Comparison of ENCODE assay signal across 16 mouse cellular contexts in the genomic region with DNA sequence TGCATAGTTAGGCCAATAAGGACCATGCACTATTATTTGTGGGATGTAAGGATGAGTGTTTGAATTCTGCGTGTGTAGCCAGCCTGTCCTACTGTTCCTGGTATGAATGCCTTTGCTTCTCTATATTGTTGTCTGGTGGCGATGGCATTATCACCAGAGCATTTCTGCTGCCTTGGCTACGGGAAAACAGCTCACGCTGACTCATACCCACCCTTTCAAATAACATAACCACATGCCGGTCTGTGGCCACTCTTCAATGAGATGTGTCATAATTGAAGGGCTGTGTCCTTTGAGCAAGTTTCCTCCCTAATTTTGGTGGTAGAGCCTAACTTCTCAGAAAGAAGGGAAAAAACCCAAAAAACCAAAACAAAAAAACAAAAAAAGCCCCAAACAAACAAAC. TPM values are rescaled to one million over a fixed set of nuclear protein-coding genes. Genes with fewer than 3 reads are reported as not detected.
A peak's percentile ranks its signal among the peaks of the same experiment; 100 is the strongest.
DNase-seq lines count a peak whose midpoint lies in the region; ATAC-seq and TF ChIP-seq lines count a peak whose summit lies in the region.
"Had no signal": no experiment of that assay in that cellular context is flagged by ENCODE, and none has a peak within 500 bp of the region (broad histone marks: within the 10 kb centered on the region; RNA-seq: fewer than 3 reads in every experiment).

No protein-coding gene starts in this region.

- ATAC-seq in hematopoietic stem cell, adult 5-6 weeks (replicated peaks in 1 of 2; ENCODE audit: insufficient read depth in 1 of 2, low FRiP score in 2 of 2, low TSS enrichment in 1 of 2, low read depth in 1 of 2, poor library complexity in 2 of 2, severe bottlenecking in 2 of 2): peak; percentile 90 to 93
- no peak for ATAC-seq in forebrain, embryonic 14.5 days
- no peak for ATAC-seq in heart, embryonic 11.5 days (replicated peaks; ENCODE audit: insufficient number of reproducible peaks, low FRiP score, low TSS enrichment)

- no peaks in the 10 kb centered on the region for H3K36me3 ChIP-seq in forebrain, embryonic 14.5 days (ENCODE audit: control insufficient read depth, insufficient read depth, low read length)
- no peaks in the 10 kb centered on the region for H3K36me3 ChIP-seq in heart, embryonic 11.5 days (ENCODE audit: control insufficient read depth, insufficient read depth, low read length)
- H3K36me3 ChIP-seq: heart, embryonic 12.5 days; hindbrain, embryonic 15.5 days had no signal

- WGBS in forebrain, embryonic 14.5 days: 67% methylated on average over 5 of the region's 5 CpGs
- 71% methylated on average over 5 of the region's 5 CpGs for WGBS in heart, embryonic 11.5 days (ENCODE audit: insufficient replicate concordance)

- no peak overlapping the region for H3K4me2 ChIP-seq in forebrain, embryonic 14.5 days (ENCODE audit: low read length)
- H3K4me2 ChIP-seq in heart, embryonic 11.5 days: no peak overlapping the region
- H3K4me2 ChIP-seq: heart, embryonic 12.5 days; hindbrain, embryonic 15.5 days; lung, embryonic 14.5 days had no signal

- no peaks in the 10 kb centered on the region for H3K4me1 ChIP-seq in forebrain, embryonic 14.5 days (ENCODE audit: control insufficient read depth, insufficient read depth, low read length)
- no peaks in the 10 kb centered on the region for H3K4me1 ChIP-seq in heart, embryonic 11.5 days (ENCODE audit: control insufficient read depth, insufficient read depth, low read length)

- H3K27me3 ChIP-seq in forebrain, embryonic 14.5 days (replicated peaks; ENCODE audit: control insufficient read depth, insufficient read depth, low read length): no peaks in the 10 kb centered on the region
- no peaks in the 10 kb centered on the region for H3K27me3 ChIP-seq in heart, embryonic 11.5 days (ENCODE audit: control insufficient read depth, insufficient read depth, low read length)
- H3K27me3 ChIP-seq: heart, embryonic 12.5 days; hindbrain, embryonic 15.5 days had no signal

- no peaks in the 10 kb centered on the region for H3K9me3 ChIP-seq in forebrain, embryonic 14.5 days (replicated peaks; ENCODE audit: control insufficient read depth, low read length)
- H3K9me3 ChIP-seq in heart, embryonic 11.5 days (replicated peaks; ENCODE audit: control insufficient read depth, low read length): no peaks in the 10 kb centered on the region
- H3K9me3 ChIP-seq: heart, embryonic 12.5 days; hindbrain, embryonic 15.5 days had no signal

- DNase-seq in adrenal gland, postnatal 14 days: peak; percentile 54
- no peak for DNase-seq in adrenal gland, adult 18-20 months (ENCODE audit: low spot score in 2 of 2)
- peak; percentile 73 for DNase-seq in MN1 (ENCODE audit: low spot score)
- peak; percentile 33 to 42 for DNase-seq in monocyte, adult 2 months (ENCODE audit: low read depth in 1 of 2, low spot score in 2 of 2)
- DNase-seq in forebrain, embryonic 14.5 days (ENCODE audit: low spot score): no peak
- no peak for DNase-seq in layer of hippocampus, adult 2 months (ENCODE audit: low spot score in 2 of 2)
- DNase-seq: kidney, postnatal 10 days; lung, embryonic 14.5 days; midbrain, embryonic 14.5 days had no signal

- no peak overlapping the region for H3K27ac ChIP-seq in forebrain, embryonic 14.5 days (ENCODE audit: low read depth, low read length)
- H3K27ac ChIP-seq in layer of hippocampus, adult 2 months: no peak overlapping the region; the same call in 1 of the 2 replicates
- no peak overlapping the region for H3K27ac ChIP-seq in heart, embryonic 11.5 days (ENCODE audit: low read depth, low read length)
- H3K27ac ChIP-seq: hindbrain, embryonic 15.5 days had no signal

- H3K9ac ChIP-seq in forebrain, embryonic 14.5 days (ENCODE audit: low read length): no peak overlapping the region
- H3K9ac ChIP-seq in heart, embryonic 11.5 days (ENCODE audit: low read depth, low read length): no peak overlapping the region
- H3K9ac ChIP-seq: heart, embryonic 12.5 days; hindbrain, embryonic 15.5 days; lung, embryonic 14.5 days had no signal

- H3K4me3 ChIP-seq in forebrain, embryonic 14.5 days (ENCODE audit: low read depth, low read length): no peak overlapping the region
- no peak overlapping the region for H3K4me3 ChIP-seq in layer of hippocampus, adult 2 months
- H3K4me3 ChIP-seq in heart, embryonic 11.5 days (ENCODE audit: low read depth, low read length): no peak overlapping the region
- H3K4me3 ChIP-seq: erythroblast, embryonic 14.5 days; heart, embryonic 12.5 days; hindbrain, embryonic 15.5 days had no signal

- no peak for TF ChIP-seq CTCF in layer of hippocampus, adult 2 months (conservative IDR thresholded peaks at IDR 0.05)

RNA-seq across cellular contexts. Expression of a gene that starts 42.7 kb away (rescaled TPM):
- total RNA-seq in adrenal gland, postnatal 14 days (2021): 8.5 and 14.9 TPM in 2 replicates
- total RNA-seq in adrenal gland, adult 18-20 months (2021): 10 to 100 TPM in 1 of 2 experiments, 1 to 10 TPM in 1; 8.1 to 10.3 TPM
- 64.6 and 82.1 TPM in 2 replicates for total RNA-seq in hematopoietic stem cell, adult 5-6 weeks (2017)
- 15.6 and 18.1 TPM in 2 replicates for polyA plus RNA-seq in forebrain, embryonic 14.5 days (2014; fragmentation: Nextera tagmentation; extraction: Ambion mirVana)
- 100 to 1,000 TPM; 104 to 109 TPM for total RNA-seq in layer of hippocampus, adult 2 months (2021)
- polyA plus RNA-seq in heart, embryonic 11.5 days (2014; fragmentation: Nextera tagmentation; extraction: Ambion mirVana): 27.5 and 33.2 TPM in 2 replicates

RNA-seq across cellular contexts. Expression of a gene that starts 51.4 kb away (rescaled TPM):
- not detected in 2 replicates for total RNA-seq in adrenal gland, postnatal 14 days (2021)
- total RNA-seq in adrenal gland, adult 18-20 months (2021): not detected
- not detected in 2 replicates for total RNA-seq in hematopoietic stem cell, adult 5-6 weeks (2017)
- 0.12 and 0.30 TPM in 2 replicates for polyA plus RNA-seq in forebrain, embryonic 14.5 days (2014; fragmentation: Nextera tagmentation; extraction: Ambion mirVana)
- total RNA-seq in layer of hippocampus, adult 2 months (2021): not detected
- polyA plus RNA-seq in heart, embryonic 11.5 days (2014; fragmentation: Nextera tagmentation; extraction: Ambion mirVana): 0.23 and 0.25 TPM in 2 replicates
- total RNA-seq: gastrocnemius, adult 18-20 months had no signal
- polyA plus RNA-seq: erythroblast, embryonic 14.5 days; midbrain, embryonic 14.5 days; small intestine, adult 2 months had no signal

Comparison
In these comparisons a context has a peak if more than half of its experiments do, and no peak if none do; other contexts are left out.
1. DNase-seq: peak in adrenal gland, postnatal 14 days (single experiment), MN1 (single experiment) and monocyte, adult 2 months (2 of 2); none in adrenal gland, adult 18-20 months (0 of 2), forebrain, embryonic 14.5 days (single experiment) and layer of hippocampus, adult 2 months (0 of 2).
2. ATAC-seq: peak in hematopoietic stem cell, adult 5-6 weeks (2 of 2); none in forebrain, embryonic 14.5 days (single experiment) and heart, embryonic 11.5 days (single experiment).